Mouse (Mus musculus): ENCODE measurements around the gene Olfr573-ps1. TPM values are rescaled to one million over a fixed set of nuclear protein-coding genes. Genes with fewer than 3 reads are reported as not detected.

Olfr573-ps1 gene
- polyA plus RNA-seq (2012; rRNA removed), result not detected in 2 replicates

DNA sequence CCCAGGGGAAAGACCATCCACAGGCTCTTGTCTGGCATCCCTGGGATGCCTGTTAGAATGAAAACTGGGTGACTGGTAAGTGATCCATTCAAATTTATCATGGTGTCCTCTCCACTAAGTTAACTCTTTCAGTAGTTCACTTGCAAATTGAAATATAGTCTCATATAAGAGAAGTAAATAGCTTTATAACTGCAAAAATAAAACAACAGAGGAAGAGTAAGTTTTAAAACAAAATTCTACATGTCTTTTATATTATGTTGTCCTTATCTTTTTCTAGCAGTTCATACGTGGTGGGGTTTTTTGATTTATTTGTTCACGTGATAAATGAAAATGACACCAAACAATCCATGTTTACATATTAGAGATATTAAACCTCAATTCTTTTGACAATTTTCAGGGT lies at the start of gene Olfr573-ps1:
Gene Olfr573-ps1 (minus strand): TSS at position 101 of the 400 bp plus-strand sequence.
- Histone ChIP-seq H3K36me3 (ENCODE audit: control insufficient read depth, insufficient read depth, low read length) (no peaks in the 10 kb centered on the region), H3K27ac (ENCODE audit: insufficient read depth, low read depth, low read length) (no peak within 1 kb of the TSS), H3K4me1 (ENCODE audit: control insufficient read depth, insufficient read depth, low read length) (no peaks in the 10 kb centered on the region), H3K4me3 (ENCODE audit: insufficient read depth, low read depth, low read length) (no peak within 1 kb of the TSS), H3K27me3 (replicated peaks; ENCODE audit: control insufficient read depth, insufficient read depth, low read length) (no peaks in the 10 kb centered on the region)
- WGBS, result 89% methylated on average over 2 of the region's 2 CpGs
- TF ChIP-seq POLR2A (IDR thresholded peaks at IDR 0.05; ENCODE audit: low read depth, low read length), result no peak
- TF ChIP-seq CTCF (conservative IDR thresholded peaks at IDR 0.05; ENCODE audit: insufficient read depth, insufficient read length, low read depth, low read length), result no peak
- DNase-seq, result no peak

DNA sequence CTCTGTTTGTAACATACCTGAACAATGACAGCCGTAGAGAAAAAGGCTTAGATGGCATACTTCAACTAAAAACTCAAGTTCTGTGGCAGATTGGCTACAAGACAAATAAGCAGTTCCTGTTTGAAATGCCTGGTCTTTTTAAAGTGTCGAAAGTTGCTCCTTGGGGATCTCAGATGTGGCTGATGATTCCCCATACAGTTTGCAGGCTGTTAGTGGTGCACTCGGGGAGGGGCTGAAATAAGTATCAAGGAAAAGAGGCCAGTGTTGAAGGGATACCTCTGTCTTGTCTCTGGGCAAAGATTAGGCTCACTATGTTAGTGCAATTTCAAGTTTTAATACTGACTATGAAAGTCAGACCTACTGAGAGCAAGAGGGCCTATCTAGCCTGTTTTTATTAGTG lies 46.8 kb upstream of the Olfr573-ps1 start, which contains the start of gene Olfr578:
Gene Olfr578 (minus strand): TSS at position 101 of the 400 bp plus-strand sequence.
- no peaks in the 10 kb centered on the region for H3K4me1 ChIP-seq (ENCODE audit: control insufficient read depth, insufficient read depth, low read length)
- no peak within 1 kb of the TSS for H3K27ac ChIP-seq (ENCODE audit: insufficient read depth, low read depth, low read length)
- 70% methylated on average over 3 of the region's 3 CpGs for WGBS
- H3K4me3 ChIP-seq (ENCODE audit: insufficient read depth, low read depth, low read length), result no peak within 1 kb of the TSS
- no peak for DNase-seq
- TF ChIP-seq CTCF (conservative IDR thresholded peaks at IDR 0.05; ENCODE audit: insufficient read depth, insufficient read length, low read depth, low read length), result no peak
- no peak for TF ChIP-seq POLR2A (IDR thresholded peaks at IDR 0.05; ENCODE audit: low read depth, low read length)
- H3K27me3 ChIP-seq (replicated peaks; ENCODE audit: control insufficient read depth, insufficient read depth, low read length), result no peaks in the 10 kb centered on the region
- H3K36me3 ChIP-seq (ENCODE audit: control insufficient read depth, insufficient read depth, low read length), result no peaks in the 10 kb centered on the region

DNA sequence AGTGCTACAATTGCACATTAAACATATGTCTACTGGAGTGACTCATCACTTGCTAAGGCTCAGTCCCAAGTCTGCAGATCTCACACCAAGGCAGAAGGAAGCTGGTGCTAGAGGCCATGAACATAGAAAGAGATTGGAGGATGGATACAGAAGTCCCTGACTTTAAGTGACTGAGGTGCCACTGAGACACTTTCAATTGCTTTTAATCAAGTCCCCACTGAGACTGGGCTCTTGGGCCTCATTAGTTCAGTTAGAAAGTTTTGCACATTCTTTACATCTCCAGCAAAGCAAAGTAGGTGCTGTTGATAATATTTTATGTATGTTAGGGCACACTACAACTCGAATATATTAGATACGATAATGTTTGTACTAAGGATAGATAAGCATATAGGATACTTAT lies 33.5 kb upstream of the Olfr573-ps1 start, which contains the start of gene Olfr577:
Gene Olfr577 (minus strand): TSS at position 101 of the 400 bp plus-strand sequence.
- H3K36me3 ChIP-seq (ENCODE audit: control insufficient read depth, insufficient read depth, low read length), result no peaks in the 10 kb centered on the region
- TF ChIP-seq CTCF (conservative IDR thresholded peaks at IDR 0.05; ENCODE audit: insufficient read depth, insufficient read length, low read depth, low read length), result no peak
- 78% methylated on average over 2 of the region's 2 CpGs for WGBS
- H3K4me1 ChIP-seq (ENCODE audit: control insufficient read depth, insufficient read depth, low read length), result no peaks in the 10 kb centered on the region
- no peak within 1 kb of the TSS for H3K27ac ChIP-seq (ENCODE audit: insufficient read depth, low read depth, low read length)
- no peak within 1 kb of the TSS for H3K4me3 ChIP-seq (ENCODE audit: insufficient read depth, low read depth, low read length)
- DNase-seq, result no peak
- no peaks in the 10 kb centered on the region for H3K27me3 ChIP-seq (replicated peaks; ENCODE audit: control insufficient read depth, insufficient read depth, low read length)

DNA sequence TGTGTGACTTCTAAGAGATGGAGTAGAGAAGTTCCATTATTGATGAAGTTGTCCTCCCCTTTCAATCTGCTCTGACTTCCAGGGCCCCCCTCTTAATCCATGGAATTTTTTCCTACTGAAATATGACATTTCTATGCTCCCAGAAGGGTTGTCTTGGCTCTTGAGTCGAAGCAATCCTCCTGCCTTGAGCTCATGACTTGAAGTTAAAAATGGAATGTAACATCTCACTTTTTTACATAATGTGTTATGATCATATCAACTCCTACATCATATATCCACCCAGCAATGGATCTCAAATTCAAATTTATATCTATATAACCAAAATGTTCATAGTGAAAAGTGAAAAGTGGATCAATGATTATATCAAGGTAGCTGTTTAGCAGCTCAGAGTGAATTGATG lies 32.0 kb upstream of the Olfr573-ps1 start:
- no peak overlapping the region for H3K4me3 ChIP-seq (ENCODE audit: insufficient read depth, low read depth, low read length)
- H3K36me3 ChIP-seq (ENCODE audit: control insufficient read depth, insufficient read depth, low read length), result no peaks in the 10 kb centered on the region
- no peak overlapping the region for H3K27ac ChIP-seq (ENCODE audit: insufficient read depth, low read depth, low read length)
- no peak for TF ChIP-seq CTCF (conservative IDR thresholded peaks at IDR 0.05; ENCODE audit: insufficient read depth, insufficient read length, low read depth, low read length)
- TF ChIP-seq POLR2A (IDR thresholded peaks at IDR 0.05; ENCODE audit: low read depth, low read length), result no peak
- DNase-seq, result no peak
- H3K4me1 ChIP-seq (ENCODE audit: control insufficient read depth, insufficient read depth, low read length), result no peaks in the 10 kb centered on the region
- 51% methylated on average over 1 of the region's 1 CpGs for WGBS
- no peaks in the 10 kb centered on the region for H3K27me3 ChIP-seq (replicated peaks; ENCODE audit: control insufficient read depth, insufficient read depth, low read length)

DNA sequence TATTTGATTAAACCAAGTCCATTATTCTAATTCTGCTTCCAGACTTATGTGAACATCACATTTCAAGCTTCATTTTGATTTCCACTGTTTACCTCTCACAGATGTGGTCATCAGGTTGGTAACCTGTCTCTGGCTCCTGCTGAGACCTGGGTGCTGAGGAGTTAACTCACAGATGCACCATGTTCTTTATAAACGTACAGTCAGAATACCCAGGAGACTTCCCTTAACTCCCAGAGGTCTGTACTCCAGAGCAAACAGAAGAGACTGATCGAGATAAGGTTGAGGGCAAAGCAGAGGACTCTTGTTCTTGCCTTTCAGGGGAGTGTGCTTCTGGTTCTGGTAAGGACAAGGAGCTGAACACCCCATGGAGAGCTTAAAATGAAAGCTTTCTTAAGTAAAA lies 20.0 kb upstream of the Olfr573-ps1 start, which contains the start of gene Olfr576:
Gene Olfr576 (plus strand): TSS at position 301 of the 400 bp plus-strand sequence.
- Histone ChIP-seq H3K4me3 (ENCODE audit: insufficient read depth, low read depth, low read length) (no peak within 1 kb of the TSS), H3K4me1 (ENCODE audit: control insufficient read depth, insufficient read depth, low read length) (no peaks in the 10 kb centered on the region), H3K36me3 (ENCODE audit: control insufficient read depth, insufficient read depth, low read length) (no peaks in the 10 kb centered on the region), H3K27me3 (replicated peaks; ENCODE audit: control insufficient read depth, insufficient read depth, low read length) (no peaks in the 10 kb centered on the region; the same call in 1 of the 2 replicates), H3K27ac (ENCODE audit: insufficient read depth, low read depth, low read length) (no peak within 1 kb of the TSS)
- TF ChIP-seq POLR2A (IDR thresholded peaks at IDR 0.05; ENCODE audit: low read depth, low read length), result no peak
- TF ChIP-seq CTCF (conservative IDR thresholded peaks at IDR 0.05; ENCODE audit: insufficient read depth, insufficient read length, low read depth, low read length), result no peak
- DNase-seq, result no peak
- 43% methylated on average over 2 of the region's 2 CpGs for WGBS

DNA sequence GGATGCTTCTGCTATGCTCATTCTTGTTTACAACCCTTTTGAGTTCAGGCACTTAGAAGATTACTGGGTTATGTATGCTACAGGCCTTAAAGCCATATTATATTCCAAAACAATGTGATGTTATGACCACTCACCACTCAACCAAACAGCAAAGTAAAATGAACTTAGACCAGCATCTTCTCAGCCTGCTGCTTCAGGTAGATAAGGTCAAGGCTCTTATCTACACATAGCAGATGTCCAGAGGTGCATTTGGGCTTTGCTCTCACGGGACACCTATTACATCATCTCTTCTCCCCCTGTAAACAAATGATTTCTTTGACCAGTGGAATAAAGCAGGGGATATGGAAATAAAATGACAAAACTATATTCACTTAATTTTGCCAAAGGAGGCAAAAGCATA lies 16.2 kb upstream of the Olfr573-ps1 start, which contains the start of gene Olfr575:
Gene Olfr575 (minus strand): TSS at position 183 of the 400 bp plus-strand sequence.
- no peak for DNase-seq
- WGBS, result 50% methylated on average over 1 of the region's 1 CpGs
- no peaks in the 10 kb centered on the region for H3K4me1 ChIP-seq (ENCODE audit: control insufficient read depth, insufficient read depth, low read length)
- TF ChIP-seq CTCF (conservative IDR thresholded peaks at IDR 0.05; ENCODE audit: insufficient read depth, insufficient read length, low read depth, low read length), result no peak
- no peak for TF ChIP-seq POLR2A (IDR thresholded peaks at IDR 0.05; ENCODE audit: low read depth, low read length)
- H3K27me3 ChIP-seq (replicated peaks; ENCODE audit: control insufficient read depth, insufficient read depth, low read length), result no peaks in the 10 kb centered on the region
- H3K4me3 ChIP-seq (ENCODE audit: insufficient read depth, low read depth, low read length), result no peak within 1 kb of the TSS
- no peaks in the 10 kb centered on the region for H3K36me3 ChIP-seq (ENCODE audit: control insufficient read depth, insufficient read depth, low read length)
- H3K27ac ChIP-seq (ENCODE audit: insufficient read depth, low read depth, low read length), result no peak within 1 kb of the TSS

DNA sequence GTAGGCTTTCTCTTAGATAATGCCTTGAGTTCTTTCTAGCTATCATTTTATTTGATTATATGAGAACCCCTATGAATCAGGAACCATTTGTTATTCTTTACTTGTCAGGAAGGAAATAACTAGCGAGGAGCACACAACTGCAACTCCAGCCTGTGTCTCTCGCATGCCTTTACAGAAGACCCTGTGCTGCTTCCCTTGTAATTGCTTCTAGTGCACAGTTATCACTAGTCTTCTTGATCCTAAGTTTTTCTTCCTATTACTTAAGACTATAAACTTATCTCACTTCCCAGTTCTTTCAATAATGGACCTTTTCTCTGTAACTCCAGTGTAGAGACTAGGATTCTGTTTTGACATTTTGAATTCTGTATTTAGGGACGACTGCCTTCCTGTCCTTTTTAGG lies 15.8 kb upstream of the Olfr573-ps1 start:
- H3K36me3 ChIP-seq (ENCODE audit: control insufficient read depth, insufficient read depth, low read length), result no peaks in the 10 kb centered on the region
- 75% methylated on average over 3 of the region's 3 CpGs for WGBS
- H3K4me3 ChIP-seq (ENCODE audit: insufficient read depth, low read depth, low read length), result no peak overlapping the region
- no peaks in the 10 kb centered on the region for H3K4me1 ChIP-seq (ENCODE audit: control insufficient read depth, insufficient read depth, low read length)
- H3K27me3 ChIP-seq (replicated peaks; ENCODE audit: control insufficient read depth, insufficient read depth, low read length), result no peaks in the 10 kb centered on the region
- no peak overlapping the region for H3K27ac ChIP-seq (ENCODE audit: insufficient read depth, low read depth, low read length)
- DNase-seq, result no peak
- TF ChIP-seq CTCF (conservative IDR thresholded peaks at IDR 0.05; ENCODE audit: insufficient read depth, insufficient read length, low read depth, low read length), result no peak
- no peak for TF ChIP-seq POLR2A (IDR thresholded peaks at IDR 0.05; ENCODE audit: low read depth, low read length)
